Mouse (Mus musculus) right cerebral cortex, adult 18-20 months (tissue): ENCODE measurements around the gene Calhm6.

Experiments
- DNase-seq: peaks from one replicate; pipeline ENCODE4 v3.0.0; 2022; ENCODE audit warnings: mixed read lengths

Gene Calhm6

DNA sequence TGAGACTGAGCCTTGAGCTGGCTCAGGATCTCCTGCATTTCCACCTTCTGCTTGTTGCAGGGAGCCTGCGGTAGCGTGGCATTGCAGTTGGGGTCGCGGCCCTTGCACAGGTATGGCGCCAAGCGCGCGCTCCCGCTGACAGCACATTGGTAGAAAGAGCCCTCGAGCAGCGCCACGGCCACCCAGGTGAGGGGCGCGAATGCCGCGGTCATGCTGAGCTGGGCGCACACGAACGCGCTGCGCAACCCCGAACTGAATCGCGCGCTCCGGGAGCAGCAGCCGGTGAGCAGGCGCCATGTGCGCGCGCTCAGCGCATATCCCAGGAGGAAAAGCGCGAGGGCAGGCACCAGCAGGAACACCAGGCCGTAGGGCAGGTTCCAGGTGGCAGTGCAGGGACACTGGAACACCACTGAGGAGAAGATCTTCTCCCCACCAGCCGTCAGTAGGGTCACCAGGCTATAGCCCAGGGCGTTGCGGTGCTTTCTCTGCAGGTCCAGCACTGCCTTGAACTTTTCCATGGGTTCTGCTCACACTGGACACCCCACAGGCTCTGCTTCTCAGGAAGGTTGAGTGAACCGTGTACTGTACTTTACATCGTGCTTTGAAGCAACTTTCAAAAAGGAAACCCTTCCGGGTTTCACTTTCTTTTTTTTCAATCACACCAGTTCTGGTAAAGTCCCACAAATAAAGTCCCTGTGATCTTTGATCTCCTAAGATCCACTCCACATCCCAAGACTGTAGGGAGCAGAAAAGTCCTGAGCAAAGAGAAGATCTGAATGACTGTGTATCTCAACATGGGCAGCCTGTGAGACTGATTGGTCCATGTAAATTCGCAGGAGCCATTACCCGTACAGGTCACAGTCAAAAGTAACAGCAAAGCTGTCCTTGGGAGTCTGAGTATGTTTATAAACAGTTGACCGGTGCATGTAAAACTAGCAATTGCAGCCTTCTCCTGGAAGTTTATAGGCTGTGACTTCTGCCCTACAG, at the start of gene Calhm6:
Gene Calhm6 (minus strand): TSS at position 593 of the 987 bp plus-strand sequence.
- DNase-seq, result peak; percentile 42

DNA sequence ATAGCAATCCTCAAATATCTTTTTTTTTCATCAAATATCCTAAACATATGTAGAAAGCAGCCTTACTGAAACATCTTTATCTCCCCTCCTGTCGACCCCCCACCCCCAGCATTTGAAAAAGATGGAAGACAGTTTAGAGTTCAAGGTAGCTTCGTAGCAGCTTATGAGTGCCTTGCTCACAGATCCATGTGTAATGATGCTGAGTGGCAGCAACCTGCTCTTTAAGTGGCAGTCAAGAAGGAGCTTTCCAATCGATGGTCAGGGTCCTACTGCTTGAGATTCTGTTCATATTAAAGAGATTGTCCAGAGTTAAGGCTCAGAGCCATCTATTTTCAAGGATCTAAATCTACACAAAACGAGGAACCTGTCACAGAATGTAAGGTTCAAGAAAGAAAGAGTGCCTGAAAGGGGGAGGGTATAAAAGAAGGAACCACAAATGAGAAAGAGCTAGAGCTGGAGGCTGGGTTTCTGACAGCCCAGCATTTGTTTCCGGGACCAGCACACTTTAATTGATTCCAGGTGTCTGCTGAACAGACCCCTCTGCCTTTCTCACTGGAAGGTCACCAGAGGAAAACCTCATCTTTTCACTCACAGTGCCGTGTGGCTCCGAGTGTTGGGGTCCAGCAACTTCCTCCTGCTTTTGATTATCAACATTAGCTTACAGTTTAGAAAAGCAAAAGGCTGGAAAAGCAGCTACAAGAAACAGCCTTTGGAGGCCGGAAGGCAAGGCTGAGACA, 48.3 kb upstream of the Calhm6 start:
- DNase-seq, result no peak

DNA sequence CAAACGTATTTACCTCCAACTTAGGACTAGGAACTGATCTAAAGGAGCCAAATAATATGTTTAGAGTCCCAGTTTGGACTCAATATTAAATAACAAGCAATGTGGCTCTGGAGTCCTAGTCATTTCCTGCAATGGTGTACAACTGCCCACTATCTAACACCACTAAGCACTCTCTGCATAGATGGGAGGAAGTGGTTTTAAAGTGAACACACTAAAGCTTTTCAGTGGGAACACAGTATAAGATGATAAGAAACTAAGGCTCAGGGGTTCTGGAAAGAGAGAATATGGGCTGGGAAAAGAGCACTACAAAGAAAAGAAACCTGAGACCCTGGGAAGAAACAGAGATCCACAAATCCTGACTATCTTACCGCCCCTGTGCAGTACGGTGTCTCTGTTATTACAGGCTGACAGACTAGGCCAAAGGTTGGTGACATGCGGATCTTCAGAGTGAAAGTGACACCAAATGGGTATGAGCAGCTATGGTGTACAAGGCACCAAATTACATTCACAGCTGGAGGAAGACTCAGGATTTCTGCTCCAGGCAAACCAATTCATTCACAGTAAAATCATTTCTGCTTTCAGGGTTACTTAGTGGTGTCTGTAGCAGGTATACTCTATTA, 45.0 kb upstream of the Calhm6 start:
- no peak for DNase-seq

DNA sequence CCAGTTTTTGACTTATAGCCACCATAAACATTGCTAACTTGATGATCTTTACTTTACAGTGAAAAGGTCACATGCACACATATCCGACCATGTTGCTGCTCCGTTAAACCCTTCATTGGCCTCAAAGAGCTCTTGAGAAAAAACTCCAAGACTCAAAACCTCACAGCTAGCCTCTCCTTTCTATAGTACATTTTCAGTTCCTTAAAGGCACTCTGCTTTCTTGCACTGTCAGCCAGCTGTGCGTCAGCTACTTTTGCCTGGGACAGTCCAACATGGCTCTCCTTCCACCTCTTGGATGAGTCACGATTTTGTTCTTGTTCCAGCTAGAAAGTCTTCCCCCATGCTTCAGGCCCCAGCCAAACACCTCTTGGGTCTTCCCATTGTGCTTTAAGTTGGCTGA, 43.9 kb upstream of the Calhm6 start:
- no peak for DNase-seq

DNA sequence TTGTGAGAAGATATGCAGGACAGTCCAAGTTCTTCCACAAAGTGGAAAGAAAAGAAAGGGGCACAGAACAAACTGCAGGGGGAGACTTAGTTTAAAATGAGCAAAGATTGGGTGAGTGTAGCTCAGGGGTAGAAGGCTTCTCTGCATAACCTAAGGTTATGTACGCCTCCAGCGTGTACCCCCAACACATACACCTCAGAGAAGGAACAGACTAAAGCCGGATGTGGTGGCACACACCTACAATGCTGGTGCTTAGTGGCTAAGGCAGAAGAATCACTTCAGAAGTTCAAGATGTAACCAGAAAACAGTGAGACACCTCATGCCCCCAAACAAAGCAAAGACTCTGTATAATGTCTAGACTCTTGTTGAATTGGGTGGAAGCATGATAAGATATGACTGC, 43.4 kb upstream of the Calhm6 start:
- DNase-seq, result no peak

DNA sequence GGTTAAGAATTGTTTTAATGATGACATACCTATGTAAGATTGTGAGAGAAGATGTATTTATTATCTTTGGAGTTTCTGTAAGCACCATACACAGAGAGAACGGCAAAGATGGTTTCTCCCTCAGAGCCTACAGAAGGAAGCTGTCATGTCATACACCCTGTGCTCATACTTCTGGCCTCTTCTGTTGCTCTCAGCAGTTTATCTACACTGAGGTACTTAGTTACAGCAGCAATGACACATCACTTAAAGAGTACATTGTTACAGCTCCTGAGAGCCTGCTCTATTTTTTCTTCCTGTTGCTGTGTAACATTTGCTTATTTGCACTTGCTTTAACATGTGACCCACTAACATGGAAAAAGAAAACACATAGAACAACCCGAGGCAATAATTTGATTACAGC, 39.2 kb upstream of the Calhm6 start:
- no peak for DNase-seq

DNA sequence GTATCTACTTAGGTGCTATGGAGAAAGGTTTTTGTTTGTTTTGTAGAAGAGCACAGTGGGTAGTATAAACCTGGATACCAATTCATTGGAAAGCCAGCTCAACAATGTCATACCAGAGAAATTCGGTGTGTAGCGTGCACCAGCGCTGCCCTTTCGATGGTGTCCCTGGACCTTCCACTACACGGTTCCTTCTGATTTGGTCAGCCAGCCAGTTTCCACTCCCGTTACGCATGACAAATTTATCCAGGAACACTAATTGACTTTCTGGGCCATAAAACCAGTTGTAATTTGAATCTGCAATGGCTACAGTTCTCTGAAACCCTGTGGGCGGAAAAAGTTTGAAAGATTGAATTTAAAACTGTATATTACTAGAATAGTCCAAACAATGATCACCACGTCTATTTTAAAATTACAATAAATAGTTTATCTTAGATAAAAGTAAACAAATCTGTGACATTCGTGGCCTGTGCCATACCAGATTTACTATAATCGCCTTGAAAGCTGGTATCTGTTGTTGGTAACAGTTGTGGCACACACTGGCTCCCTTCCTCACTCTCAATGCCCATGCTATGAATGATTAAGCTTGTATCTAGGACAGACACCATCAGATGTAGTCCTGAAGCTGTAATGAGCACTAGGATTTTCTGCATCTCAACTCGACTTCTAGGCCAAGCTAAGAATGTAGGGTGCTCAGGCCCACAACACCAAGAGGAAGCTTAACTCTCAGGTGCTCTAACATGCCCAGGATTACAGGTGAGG, 28.2 kb upstream of the Calhm6 start:
- DNase-seq, result no peak

DNA sequence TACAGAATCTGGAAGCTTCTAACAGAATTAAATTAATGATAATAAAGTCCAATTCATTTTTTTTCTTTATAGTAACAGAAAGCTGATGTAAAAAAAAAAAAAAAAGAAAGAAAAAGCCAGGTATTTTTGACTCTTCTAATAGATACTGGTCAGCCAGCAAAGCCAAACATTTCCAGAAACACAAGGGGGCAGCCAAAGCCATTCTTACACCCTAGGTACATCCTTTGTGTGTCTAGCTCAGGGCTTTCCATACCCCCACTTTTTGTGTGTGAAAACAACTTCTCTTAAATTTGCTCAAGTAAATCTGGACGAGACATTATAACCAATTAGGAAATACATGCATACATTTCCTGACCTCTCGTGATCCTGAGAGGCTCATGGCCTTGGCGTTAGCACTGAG, 24.0 kb upstream of the Calhm6 start:
- no peak for DNase-seq

DNA sequence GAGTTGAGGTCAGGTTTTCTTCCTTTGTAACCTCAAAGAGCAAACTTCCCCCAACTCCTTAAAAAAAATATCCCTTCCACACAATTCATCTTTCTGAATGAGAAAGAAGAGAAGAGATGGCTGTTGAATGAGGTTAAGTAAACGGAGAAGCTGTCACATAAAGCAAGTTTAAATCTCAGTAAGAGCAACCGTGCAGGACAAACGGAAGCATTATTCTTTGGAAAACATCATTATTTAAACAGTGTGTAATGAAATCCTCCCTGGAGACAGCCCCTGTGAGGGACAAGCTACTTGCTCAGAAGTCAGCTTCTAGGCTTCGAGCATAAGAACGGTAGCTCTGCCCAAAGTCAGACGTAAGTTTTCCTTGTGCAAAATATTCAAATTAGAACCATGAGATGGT, 22.7 kb upstream of the Calhm6 start:
- DNase-seq, result no peak

DNA sequence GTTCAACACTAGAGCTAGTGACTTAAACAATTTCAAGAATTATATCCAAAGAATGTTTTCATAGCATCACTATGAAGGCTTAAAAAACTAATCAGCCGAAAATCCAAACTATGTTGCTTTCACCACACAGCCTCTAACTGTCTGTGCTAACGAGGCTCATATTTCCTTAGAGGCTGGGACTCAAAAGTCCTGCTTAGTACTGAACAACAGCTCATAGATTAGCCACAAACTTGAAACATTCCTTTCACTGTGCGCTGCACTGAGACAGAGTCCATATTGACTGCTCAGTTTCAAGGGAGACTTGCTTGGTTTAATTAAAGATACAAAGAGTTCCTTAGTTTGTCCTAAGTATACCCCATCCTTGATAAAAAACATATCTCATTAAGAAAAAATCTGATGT, 22.0 kb upstream of the Calhm6 start:
- no peak for DNase-seq

DNA sequence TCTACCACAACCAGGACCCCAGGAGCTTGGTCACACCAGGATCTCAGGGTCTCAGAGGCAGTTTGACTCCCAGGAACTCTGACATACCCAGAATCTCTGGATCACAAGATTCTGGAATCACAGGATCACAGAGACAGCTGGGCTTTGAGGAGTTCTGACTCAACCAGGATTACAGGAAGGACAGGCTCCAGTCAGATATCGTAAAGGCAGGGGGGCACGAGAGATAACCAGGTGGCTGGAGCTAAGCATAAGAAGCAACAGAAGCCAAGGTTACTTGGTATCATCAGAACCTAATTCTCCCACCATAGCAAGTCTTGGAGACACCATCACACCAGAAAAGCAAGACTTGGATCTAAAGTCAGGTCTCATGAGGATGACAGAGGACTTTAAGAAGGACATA, 13.9 kb upstream of the Calhm6 start:
- DNase-seq, result no peak

DNA sequence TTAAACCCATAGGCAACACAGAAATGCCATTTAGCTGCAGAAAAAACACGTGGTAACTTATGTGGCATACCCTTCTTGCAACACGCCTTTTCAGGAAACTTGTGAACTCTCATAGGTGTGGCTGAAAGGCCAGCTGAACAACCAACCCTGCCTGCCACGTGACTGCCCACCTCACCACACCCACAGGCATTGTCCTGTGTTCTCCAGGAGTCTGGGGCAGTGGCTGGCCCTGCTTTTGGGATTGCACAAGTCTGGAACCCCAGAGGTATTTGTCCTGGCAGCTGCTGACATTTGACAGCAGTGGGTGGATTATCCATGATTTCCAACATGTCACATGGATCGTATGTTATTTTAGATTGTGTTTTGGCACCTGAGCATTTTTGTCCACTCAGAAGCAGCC, 12.0 kb upstream of the Calhm6 start:
- DNase-seq, result no peak

DNA sequence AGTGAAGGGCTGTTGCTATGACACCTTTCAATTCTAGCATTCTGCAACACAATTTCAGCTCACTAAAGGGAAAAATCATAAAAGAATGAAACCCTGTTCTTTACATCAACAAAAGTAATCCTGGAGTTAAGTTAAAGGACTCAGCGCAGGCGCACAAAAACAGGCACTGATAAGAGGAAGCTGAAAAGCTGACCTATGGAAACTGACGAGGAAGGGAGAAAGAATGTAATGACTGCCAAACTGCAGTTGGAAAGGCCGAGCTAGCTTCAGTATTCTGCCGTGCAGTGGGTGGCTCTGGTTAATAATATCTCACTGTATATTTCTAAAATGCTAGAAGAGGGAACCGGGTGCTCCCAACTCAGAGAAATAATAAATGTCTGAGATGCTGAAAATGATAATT, 10.2 kb upstream of the Calhm6 start:
- DNase-seq, result no peak

DNA sequence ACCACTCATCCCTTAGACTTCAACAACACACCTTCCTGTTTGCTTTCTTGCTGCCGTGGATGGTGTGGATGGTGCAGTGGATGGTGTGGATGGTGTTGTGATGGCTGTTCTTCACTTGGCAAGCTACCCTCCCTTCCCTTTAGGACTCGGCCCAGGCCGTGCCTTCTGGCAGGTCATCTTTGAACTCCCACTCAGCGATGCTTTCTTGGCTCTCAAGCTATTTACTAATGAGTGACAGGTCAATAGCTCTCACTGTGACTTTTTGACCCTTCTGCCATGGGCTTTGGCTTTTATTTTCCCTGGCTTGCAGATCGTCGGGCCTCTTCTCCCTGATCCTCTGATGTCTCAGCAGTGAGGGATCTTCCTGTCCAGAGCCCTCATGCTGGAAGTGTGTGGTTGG, 8.6 kb upstream of the Calhm6 start:
- no peak for DNase-seq

DNA sequence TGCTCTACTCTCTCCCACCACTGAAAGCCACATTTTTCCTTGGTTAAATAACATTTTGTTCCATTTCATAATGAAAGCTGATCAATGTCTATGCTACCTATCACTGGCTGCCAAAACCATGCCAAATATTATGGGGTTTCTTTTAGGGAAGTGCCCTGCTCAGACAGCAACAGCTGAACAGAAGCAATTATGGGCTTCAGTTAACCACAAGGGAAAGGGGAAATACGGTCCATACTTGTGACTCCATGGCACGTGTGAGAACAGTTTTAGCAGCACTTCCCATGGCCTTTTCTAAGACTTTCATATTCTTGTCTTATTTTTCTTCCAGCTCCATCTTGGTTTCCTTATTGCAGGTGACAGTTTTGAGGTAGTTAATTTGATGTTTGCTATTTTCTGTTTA, 3.6 kb upstream of the Calhm6 start:
- DNase-seq, result no peak

DNA sequence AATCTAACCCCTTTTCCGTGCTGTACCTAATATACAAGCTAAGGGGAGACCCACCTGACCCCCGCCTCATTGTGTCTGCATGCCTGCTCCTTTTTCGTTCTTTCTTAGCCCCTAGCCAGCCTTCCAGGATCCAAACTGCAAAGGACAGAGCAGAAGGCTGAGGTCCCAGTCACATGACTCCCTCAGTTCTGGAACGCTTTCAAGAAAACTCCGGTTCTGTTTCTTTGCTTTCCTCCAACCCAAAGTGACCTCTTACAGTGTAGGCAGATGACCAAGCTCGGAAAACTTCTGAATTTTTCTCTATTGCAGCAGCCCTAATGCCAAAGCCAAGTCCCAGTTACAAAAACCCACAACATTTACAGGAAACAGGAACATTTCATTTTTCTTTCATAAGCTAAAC, 607 bp upstream of the Calhm6 start:
- DNase-seq, result no peak

DNA sequence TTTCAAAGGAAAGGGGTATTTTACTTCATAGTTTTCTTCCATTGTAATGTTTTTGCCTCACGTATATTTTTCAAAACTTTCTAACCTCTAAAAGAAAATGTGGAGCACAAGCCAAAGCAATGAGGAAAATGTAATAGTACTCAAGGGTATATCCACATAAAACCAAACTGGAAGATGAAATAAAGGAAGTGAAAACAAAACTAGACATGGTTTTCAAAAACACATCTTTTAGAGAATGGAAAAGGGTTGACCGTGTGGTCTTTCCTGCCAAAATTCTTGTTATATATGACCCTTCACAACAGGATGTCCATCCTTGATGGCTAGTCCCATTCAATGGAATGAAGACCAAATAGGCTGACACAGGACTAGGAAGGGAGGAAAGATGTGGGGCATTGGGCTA, 9.4 kb downstream of the Calhm6 start:
- no peak for DNase-seq

DNA sequence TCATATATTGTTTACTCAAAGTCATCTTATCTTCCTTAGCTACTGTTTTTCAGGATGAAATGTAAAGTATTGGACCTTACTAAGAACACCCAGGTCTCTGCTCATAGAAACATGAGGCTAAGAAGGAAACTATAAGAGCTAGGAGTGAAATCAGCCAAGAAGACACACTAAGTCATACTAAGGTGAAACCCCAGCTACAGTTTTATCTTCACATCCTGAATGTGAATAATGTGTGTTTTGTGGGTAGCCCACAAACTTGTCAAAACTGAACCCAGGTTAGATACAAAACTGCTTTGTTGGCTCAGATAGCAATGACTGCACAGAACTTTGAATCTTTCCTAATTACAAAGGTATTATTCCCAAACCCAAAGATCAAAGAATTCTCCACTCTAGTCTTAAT, 10.0 kb downstream of the Calhm6 start:
- DNase-seq, result no peak

DNA sequence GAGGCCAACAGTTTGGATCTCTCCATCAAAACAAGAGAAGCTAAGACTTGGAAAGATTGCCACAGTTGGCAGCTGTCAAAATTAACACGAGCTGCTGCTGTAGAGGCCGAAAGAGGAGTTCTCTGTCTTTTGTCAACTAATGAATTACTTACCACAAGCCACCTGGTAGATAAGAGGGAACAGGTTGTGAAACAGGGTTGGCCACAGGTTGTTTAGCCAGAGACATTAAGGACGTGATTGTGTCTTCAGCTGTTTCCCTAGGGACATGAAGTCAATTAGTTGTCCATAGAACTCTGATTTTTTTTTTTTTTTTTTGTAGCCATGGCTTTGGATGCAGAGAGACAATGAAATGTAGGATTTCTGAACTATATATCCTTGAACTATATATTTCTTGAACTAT, 10.7 kb downstream of the Calhm6 start:
- no peak for DNase-seq

DNA sequence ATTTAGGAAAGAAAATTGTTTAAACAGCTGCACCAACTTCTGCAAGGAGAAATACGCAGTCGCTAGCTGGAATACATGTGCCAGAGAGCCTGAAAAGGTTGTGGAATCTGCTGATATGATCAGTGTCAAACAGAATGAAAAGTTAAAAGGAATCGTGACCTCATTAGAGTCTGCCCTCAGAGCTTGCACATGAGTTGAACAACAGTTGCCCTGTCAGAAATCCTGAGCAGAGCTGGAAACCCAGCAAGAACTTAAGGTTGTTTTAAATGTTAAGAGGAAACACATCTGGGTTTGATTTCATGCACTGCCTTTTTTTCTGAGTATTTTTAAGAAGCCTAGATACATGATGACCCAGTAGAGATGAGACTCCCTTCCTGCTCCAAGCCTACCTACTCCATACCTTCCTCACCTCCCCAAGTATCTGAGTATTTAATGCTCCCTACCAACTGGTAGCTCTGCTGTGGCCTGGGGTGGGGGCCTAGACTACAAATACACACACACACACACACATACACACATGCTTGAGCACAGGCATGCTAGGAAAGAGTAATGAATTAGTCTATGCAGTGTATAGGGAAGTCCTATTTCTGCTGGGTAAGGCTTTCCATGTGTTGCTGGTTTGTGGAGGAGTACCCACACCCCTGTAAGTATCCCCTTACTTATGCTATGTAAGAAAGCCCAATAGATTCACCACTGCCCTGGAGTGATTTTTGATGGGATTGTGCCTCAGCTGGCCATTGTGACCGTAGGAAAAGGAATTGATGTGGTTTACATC, 15.6 kb downstream of the Calhm6 start:
- no peak for DNase-seq

DNA sequence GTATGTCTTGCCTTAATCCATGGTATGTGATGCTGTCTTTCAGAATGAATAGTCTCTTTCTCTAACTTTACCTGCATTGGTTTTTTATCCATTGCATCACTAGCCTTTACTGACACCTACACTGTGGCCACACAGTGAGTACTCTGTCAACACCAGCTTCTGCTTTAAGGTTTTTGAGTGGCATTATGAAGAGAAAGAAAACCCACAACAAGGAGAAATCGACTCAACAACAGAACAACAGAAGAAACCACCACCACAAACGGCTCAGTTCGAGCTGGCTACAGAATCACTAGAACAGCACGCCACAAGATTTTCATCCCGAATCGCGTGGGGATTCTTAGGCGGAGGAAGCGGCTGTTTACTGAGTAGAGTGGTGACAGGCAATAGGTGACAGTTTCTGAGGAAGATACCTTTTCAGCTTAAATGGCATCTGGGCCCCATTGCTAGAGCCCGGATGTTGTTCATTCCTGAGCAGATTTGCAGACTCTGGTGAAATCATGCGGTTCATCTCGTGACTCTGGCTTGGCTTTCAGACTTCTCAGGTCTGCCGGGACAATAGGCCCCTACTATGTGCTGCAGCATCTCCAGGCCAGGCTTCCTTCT, 16.8 kb downstream of the Calhm6 start:
- no peak for DNase-seq

DNA sequence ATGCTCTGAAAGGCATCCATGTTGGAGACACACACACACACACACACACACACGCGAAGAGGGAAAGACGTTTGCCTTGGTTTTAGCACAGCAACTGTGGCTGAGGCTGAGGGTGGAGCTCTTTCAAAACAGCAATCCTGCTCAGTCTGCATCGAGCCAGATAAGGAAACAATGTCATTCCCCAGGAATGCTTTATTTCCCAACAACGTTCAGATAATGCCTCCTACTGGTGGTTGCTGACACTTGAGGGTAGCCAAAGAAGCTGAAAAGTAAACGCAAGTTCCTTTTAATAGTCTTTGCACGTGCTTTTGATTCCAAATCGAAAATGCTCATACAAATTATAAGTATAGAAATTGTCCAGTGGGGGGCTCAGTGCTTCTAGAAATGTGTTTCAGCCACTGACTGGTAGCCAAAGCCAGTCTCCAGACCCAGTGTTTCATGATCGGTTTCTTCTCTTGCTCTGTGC, 31.3 kb downstream of the Calhm6 start, which contains the start of gene Calhm5:
Gene Calhm5 (minus strand): TSS at position 102 of the 466 bp plus-strand sequence.
- peak; percentile 48 for DNase-seq
